Mouse (Mus musculus) telencephalon, adult 2 months (tissue): ENCODE measurements around the gene Aldh9a1.

Experiments
- DNase-seq: peaks from one replicate; pipeline ENCODE4 v3.0.0-alpha.2; 2011; ENCODE audit warnings: low read depth, low spot score

Aldh9a1 gene

DNA sequence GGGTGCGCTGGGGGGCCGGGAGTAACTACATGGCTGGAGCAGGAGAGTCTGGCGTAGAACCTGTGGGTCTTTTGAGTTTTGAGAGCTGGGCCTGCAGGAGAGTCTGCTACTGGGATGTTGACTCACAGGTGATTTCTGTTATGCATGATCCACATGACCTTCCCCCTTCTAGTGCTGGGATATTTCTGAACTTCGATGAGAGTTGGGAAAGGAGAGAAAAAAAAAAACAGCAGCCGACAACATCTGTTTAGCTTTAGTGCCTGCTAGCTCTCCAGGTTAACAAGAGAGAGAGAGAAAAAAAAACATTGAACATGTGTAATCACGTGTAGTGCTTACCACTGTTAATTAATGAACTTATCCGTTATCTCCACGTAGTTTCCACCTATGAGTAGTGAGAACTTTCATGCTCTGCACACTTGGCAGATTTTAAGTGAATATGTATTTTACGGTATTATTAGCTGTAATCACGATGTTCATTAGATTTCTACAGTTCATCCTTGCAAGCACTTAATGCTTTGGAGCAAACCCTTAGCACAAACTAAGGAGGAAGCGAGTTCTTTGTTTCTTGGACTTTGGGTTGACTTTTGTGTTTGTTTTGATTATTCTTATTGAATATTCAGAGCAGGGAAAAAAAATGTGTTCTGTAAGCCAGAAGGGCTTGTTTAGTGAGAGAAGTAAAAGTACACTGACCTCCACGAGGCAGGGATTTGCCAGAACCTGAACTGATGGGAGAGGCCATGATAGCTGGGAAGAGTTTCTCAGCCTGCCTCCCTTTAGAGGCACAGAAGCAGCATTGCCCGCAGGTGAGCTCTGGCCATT, 1.0 kb downstream of the Aldh9a1 start:
- no peak for DNase-seq

DNA sequence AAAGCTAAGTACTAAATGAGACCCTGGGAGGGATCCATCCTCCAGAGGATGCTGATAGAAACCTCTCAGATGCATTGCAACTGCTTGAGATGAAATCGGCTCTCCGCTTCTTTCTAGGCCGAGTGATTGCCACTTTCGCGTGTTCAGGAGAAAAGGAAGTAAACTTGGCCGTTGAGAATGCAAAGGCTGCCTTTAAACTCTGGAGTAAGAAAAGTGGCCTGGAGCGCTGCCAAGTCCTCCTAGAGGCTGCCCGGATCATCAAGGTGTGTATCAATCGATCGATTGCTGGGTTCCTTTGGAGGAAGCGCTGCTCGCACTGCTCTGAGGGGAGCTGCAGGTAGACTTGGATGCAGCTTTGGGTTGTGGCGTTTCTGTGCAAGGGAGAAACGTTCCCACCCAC, 2.6 kb downstream of the Aldh9a1 start:
- DNase-seq: no peak

DNA sequence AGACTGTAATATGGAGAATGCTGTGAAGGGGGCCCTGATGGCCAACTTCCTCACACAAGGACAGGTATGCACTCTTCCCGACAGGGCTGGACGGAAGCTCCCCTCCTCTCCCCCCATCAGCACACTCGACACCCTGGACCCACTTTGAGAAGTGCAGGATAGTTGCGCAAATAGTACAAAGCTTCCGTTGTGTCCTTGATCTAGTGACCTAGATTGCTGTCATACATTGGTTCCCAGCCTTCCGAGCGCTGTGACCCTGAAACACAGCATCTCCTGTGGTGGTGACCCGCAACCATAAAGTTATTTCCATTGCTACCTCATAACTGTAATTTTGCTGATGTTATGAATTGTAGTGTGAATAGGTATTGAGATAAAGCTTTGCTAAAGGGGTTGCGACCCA, 7.6 kb downstream of the Aldh9a1 start:
- DNase-seq: no peak

DNA sequence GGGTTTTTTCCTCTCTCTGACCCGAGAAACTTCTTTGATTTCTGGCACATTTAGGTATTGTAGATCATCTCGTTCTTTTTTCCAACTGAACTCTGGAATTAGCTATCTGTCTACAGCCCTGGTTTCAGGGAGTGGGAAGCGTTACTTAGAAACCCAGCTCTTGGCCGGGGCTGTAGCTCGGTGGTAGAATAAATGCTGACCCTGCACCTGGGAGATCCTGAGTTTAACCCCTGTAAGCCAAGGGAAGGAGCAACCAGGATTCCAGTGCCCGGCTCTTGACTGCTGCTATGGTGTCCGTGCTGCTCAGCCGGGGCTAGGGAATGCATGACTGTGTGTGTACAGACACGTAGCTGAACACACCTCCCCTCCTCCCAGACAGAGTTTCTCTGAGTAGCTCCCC, 8.9 kb downstream of the Aldh9a1 start:
- DNase-seq: no peak

DNA sequence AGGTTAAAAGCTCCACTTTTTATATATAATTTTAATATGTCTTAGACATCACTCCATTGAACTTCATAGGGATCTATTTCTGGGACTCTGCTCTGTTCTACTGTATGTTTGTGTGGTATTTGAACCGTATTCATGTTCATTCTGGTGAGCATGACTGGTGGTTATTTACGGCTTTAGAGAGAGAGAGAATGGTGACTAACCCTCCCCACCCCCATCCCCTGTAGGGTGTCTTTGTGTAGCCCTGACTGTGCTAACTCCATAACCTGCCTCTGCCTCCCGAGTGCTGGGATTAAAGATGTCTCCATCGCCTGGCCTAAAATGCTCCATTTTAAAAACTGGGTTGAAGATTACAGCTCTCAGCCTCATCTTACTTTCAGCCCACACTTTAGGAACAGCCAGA, 10.5 kb downstream of the Aldh9a1 start:
- DNase-seq: no peak

GRCm38 (mm10) chr1:167362819-167363218, 13.0 kb downstream of the Aldh9a1 start:
- DNase-seq: no peak

DNA sequence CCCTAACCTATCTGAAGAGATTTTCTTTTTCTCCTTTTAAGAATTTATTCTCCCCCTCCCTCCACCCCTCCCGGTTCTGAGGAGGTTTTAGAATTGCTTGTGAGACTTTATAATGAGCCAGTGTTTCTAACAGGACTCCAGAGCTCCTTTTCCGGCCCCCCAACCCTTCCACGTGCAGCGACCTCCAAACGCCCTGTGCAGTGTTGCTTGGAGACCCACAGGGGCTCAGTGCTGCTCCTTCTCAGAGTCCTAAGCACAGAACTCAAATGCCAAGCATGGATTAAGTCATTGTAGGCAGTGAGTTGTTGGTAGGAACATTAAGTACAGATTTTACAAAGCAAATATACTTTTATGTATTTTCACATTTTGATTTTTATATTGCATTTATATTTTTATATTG, 13.5 kb downstream of the Aldh9a1 start:
- no peak for DNase-seq

DNA sequence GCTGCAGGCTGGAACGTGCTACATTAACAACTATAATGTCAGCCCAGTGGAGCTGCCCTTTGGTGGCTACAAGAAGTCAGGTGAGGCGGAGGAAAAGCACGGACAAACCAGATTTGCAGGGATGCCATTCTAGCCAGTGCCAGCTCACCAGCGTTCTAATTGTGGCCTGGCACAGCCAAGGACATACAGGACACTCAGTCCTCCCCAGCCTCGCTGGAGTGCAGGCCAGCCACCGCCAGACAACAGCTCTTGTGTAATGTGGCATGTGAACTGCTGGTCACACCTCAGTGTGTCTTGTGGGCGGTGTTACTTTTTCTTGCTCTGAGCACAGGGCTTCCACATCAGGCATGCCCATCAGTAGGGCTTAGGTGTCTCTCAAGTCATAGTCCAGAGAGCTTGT, 16.0 kb downstream of the Aldh9a1 start:
- no peak for DNase-seq

GRCm38 (mm10) chr1:167366621-167367020, 16.8 kb downstream of the Aldh9a1 start:
- no peak for DNase-seq

- DNase-seq: no peak
Measured at GRCm38 (mm10) chr1:167368018-167368417, 18.2 kb downstream of the Aldh9a1 start.

- DNase-seq: no peak
Measured at GRCm38 (mm10) chr1:167368513-167368912, 18.7 kb downstream of the Aldh9a1 start.

GRCm38 (mm10) chr1:167369905-167370304, 20.1 kb downstream of the Aldh9a1 start:
- peak; percentile 67 for DNase-seq

DNA sequence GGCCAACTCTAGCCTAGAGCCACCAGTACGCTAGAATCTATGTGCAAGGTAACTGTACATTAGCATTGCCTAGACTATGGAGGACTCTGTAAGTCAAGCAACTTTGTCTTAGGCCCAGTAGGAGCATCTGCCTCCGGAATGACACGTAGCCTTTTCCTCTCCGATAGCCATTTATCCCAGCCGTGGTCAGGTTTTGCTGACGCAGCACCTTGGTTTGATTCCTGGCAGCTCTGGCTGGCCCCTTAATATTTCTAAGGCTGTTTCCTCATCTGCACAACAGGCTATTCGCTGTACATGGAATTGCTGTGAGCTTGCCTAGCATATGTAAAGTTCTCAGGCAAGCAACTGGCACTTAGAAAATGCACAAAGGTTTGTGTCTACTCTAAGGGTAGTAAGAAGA, 22.9 kb downstream of the Aldh9a1 start:
- DNase-seq: no peak

- DNase-seq: no peak
Measured at GRCm38 (mm10) chr1:167374003-167374784, 24.4 kb downstream of the Aldh9a1 start.

DNA sequence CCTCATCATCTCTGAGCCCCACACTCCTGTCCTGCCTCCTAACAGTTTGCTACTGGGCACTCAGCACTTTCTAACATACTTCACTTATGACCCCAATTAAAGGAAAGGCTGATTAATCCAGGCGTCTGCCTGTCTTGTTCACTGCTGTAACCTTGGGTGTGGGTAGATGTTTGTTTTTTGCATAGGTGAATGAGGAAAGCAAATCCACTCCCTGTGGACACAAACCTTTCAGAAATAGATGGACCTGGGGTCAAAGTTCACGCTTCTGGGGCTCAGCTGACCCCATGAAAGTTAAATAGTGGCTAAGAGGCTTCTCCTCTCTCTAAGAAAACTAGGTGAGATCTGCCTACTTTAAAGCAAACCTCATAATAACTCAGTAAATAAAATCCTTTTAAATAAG, 25.2 kb downstream of the Aldh9a1 start:
- DNase-seq: no peak

DNA sequence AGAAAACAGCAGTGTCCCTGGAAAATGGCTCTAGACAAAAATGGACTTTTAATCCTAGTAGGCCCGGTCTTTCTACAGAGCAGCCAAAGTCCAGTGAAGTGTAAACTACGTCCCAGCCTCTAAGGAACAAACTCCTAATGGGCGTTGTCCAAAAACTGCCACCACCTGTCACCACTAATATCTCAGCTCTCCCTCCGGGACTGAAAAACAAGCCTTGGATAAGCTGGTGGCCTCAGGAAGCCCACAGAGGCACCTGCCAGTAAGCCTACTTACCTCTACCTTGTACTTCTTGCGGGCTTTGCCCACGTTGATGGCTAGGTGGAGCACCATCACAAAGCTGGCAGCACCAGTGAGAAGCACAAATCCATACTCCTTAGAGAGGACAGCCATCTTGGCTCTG, 28.2 kb downstream of the Aldh9a1 start:
- DNase-seq: no peak

- no peak for DNase-seq
Measured at GRCm38 (mm10) chr1:167379751-167380150, 30.0 kb downstream of the Aldh9a1 start.

DNA sequence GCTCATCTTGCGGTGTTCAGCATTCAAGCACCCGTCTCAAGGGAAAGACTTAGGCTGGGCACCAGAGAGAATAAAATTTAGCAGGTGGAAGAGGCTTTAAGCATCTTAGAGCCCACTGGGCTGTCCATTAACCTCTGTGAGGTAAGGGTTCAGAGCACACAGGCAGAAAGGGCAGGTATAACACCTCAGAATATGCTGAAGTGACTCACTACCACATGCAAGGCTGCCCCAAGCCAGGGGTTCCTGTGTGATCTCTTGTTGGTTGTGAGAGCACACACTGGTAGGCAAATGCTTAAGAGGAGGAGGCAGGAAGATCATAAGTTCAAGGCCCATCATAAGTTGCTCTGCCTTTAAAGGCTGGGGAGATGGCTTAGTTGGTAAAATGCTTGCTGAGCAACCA, 30.4 kb downstream of the Aldh9a1 start:
- DNase-seq: no peak

GRCm38 (mm10) chr1:167381050-167382015, 31.5 kb downstream of the Aldh9a1 start:
- no peak for DNase-seq

DNA sequence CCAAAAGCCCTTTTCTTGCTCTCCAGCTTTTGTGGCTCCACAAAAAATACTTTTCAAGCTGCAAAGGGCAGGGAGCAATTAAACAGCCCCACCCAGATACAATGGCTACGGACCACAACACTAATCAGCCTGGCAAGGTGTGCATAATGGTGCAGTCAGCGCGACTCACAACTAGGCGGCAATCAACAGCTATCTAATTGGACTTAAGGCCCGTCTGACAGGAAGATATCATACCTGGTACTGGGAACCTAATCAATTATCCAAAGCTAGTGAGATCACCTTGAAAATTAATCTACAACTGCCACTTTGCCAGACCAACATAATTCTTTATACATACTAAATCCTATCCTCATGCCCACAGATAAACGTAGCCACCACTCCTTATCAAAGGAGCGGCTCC, 32.5 kb downstream of the Aldh9a1 start:
- DNase-seq: no peak

GRCm38 (mm10) chr1:167382763-167383162, 33.0 kb downstream of the Aldh9a1 start:
- no peak for DNase-seq

DNA sequence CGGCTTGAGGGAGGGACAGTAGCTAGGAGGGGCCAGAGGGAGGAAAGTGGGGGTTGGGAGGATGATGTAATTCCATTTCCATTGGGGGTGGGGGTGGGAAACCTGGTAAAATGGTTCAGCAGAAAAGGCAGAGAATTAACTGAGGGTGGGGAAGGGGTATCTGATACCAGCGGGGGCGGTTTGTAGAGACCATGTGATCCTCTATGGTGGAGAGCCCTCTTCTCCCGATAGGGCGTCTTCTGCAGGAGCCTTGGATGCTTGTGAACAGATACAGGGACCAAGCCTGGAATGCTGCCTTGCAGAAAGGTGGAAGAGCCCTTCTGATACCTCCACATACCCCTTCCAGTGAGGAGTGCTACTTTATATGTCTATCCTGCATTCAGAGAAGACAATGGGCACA, 33.4 kb downstream of the Aldh9a1 start:
- DNase-seq: no peak
